Mouse (Mus musculus) CH12.LX (cell line): ENCODE measurements around the gene Stx16. TPM values are rescaled to one million over a fixed set of nuclear protein-coding genes. Genes with fewer than 3 reads are reported as not detected.

Source experiments
- DNase-seq: peaks from one replicate; pipeline ENCODE4 v3.0.0-alpha.2; 2013; ENCODE audit errors: extremely low read depth
- H3K27ac ChIP-seq: 2 replicates; pipeline ENCODE4 v1.5.1; 2012; ENCODE audit warnings: low read depth, mild to moderate bottlenecking, control low read depth, moderate library complexity; ENCODE audit not compliant: insufficient read depth
- H3K27me3 ChIP-seq: replicated peaks from 2 replicates; pipeline ENCODE3; 2012; ENCODE audit warnings: inconsistent platforms
- H3K36me3 ChIP-seq, 2 experiments: replicated peaks in 1 of 2; 2 replicates each; pipeline versions ENCODE3 to v1.6.1; 2012; ENCODE audit warnings: inconsistent platforms in 1 of 2, low read length in 1 of 2, mild to moderate bottlenecking in 1 of 2, mixed read lengths in 1 of 2, moderate library complexity in 1 of 2; ENCODE audit not compliant: control insufficient read depth in 1 of 2, insufficient read depth in 1 of 2
- H3K4me1 ChIP-seq, 2 experiments: 2 replicates each; pipeline ENCODE4 v1.6.1; 2012; ENCODE audit warnings: inconsistent platforms in 1 of 2, moderate library complexity in 1 of 2; ENCODE audit not compliant: insufficient read depth in 2 of 2, control insufficient read depth in 1 of 2
- H3K4me2 ChIP-seq: 2 replicates; pipeline ENCODE4 v1.6.1; 2012; ENCODE audit warnings: low read depth, mild to moderate bottlenecking, control low read depth; ENCODE audit not compliant: poor library complexity, insufficient read depth, severe bottlenecking
- H3K4me3 ChIP-seq, 3 experiments: fragments of 150-350 bp in 1 of 3; sonication (generic) in 1 of 3; replicated peaks in 1 of 3; 2 replicates each; pipeline versions ENCODE3 to v1.5.1; 2011 to 2012; ENCODE audit warnings: low read depth in 2 of 3, low read length in 2 of 3, mild to moderate bottlenecking in 2 of 3, moderate library complexity in 2 of 3, control low read depth in 1 of 3, improper control_type of control experiment in 1 of 3, inconsistent platforms in 1 of 3, mixed read lengths in 1 of 3; ENCODE audit not compliant: poor library complexity in 1 of 3
- H3K79me2 ChIP-seq: replicated peaks from 2 replicates; pipeline ENCODE4 v1.6.1; 2012; ENCODE audit warnings: mild to moderate bottlenecking, moderate library complexity; ENCODE audit not compliant: control insufficient read depth, poor library complexity, insufficient read depth, severe bottlenecking; ENCODE audit errors: extremely low read depth
- H3K9ac ChIP-seq: 2 replicates; pipeline ENCODE4 v1.6.1; 2012; ENCODE audit warnings: low read depth, mild to moderate bottlenecking, control low read depth, moderate library complexity; ENCODE audit not compliant: insufficient read depth
- H3K9me3 ChIP-seq: replicated peaks from 2 replicates; pipeline ENCODE3; 2012; ENCODE audit warnings: low read length, inconsistent platforms, mixed read lengths
- BHLHE40 ChIP-seq: IDR thresholded peaks from 2 replicates; pipeline ENCODE4 v1.6.1; 2011; ENCODE audit warnings: mild to moderate bottlenecking, low read depth, low read length, improper control_type of control experiment
- ELF1 ChIP-seq: IDR thresholded peaks from 2 replicates; pipeline ENCODE4 v1.6.1; 2014; ENCODE audit warnings: low read depth, mild to moderate bottlenecking, inconsistent platforms, low read length, improper control_type of control experiment
- IRF4 ChIP-seq: IDR thresholded peaks from 2 replicates; pipeline ENCODE4 v1.6.1; 2014; ENCODE audit warnings: low read depth, mild to moderate bottlenecking, inconsistent platforms, low read length, improper control_type of control experiment
- JUND ChIP-seq: conservative IDR thresholded peaks from 2 replicates; pipeline ENCODE4 v1.6.1; 2011; ENCODE audit warnings: low read depth, low read length, improper control_type of control experiment
- MAFK ChIP-seq: IDR thresholded peaks from 2 replicates; pipeline ENCODE4 v1.6.1; 2011; ENCODE audit warnings: low read length, improper control_type of control experiment; ENCODE audit not compliant: insufficient replicate concordance
- MEF2A ChIP-seq: IDR thresholded peaks from 2 replicates; pipeline ENCODE4 v1.6.1; 2014; ENCODE audit warnings: low read depth, mild to moderate bottlenecking, inconsistent platforms, low read length, improper control_type of control experiment, borderline replicate concordance
- MXI1 ChIP-seq: IDR thresholded peaks from 2 replicates; pipeline ENCODE4 v1.6.1; 2011; ENCODE audit warnings: mild to moderate bottlenecking, low read depth, low read length, improper control_type of control experiment
- MYC ChIP-seq: IDR thresholded peaks from 2 replicates; pipeline ENCODE4 v1.6.1; 2011; ENCODE audit warnings: low read depth, mild to moderate bottlenecking, improper control_type of control experiment, low read length
- NELFE ChIP-seq: IDR thresholded peaks from 2 replicates; pipeline ENCODE4 v1.6.1; 2011; ENCODE audit warnings: low read depth, low read length, improper control_type of control experiment
- POLR2A ChIP-seq: IDR thresholded peaks from 2 replicates; pipeline ENCODE4 v1.6.1; 2011; ENCODE audit warnings: low read depth, mild to moderate bottlenecking, improper control_type of control experiment, low read length
- SIN3A ChIP-seq: IDR thresholded peaks from 2 replicates; pipeline ENCODE4 v1.6.1; 2012; ENCODE audit warnings: low read length, improper control_type of control experiment, inconsistent platforms
- TCF12 ChIP-seq: IDR thresholded peaks from 2 replicates; pipeline ENCODE4 v1.6.1; 2014; ENCODE audit warnings: low read depth, mild to moderate bottlenecking, inconsistent platforms, low read length, improper control_type of control experiment
- UBTF ChIP-seq: IDR thresholded peaks from 2 replicates; pipeline ENCODE4 v1.6.1; 2012; ENCODE audit warnings: low read depth, mild to moderate bottlenecking, inconsistent platforms, low read length, improper control_type of control experiment, moderate library complexity
- USF1 ChIP-seq: IDR thresholded peaks from 2 replicates; pipeline ENCODE4 v1.6.1; 2014; ENCODE audit warnings: low read depth, mild to moderate bottlenecking, inconsistent platforms, low read length, improper control_type of control experiment
- USF2 ChIP-seq: conservative IDR thresholded peaks from 2 replicates; pipeline ENCODE4 v1.6.1; 2011; ENCODE audit warnings: low read depth, low read length, improper control_type of control experiment
- ZC3H11A ChIP-seq: IDR thresholded peaks from 2 replicates; pipeline ENCODE4 v1.6.1; 2012; ENCODE audit warnings: low read depth, mild to moderate bottlenecking, inconsistent platforms, low read length, improper control_type of control experiment
- ZMIZ1 ChIP-seq: IDR thresholded peaks from 2 replicates; pipeline ENCODE4 v1.6.1; 2012; ENCODE audit warnings: low read depth, mild to moderate bottlenecking, inconsistent platforms, low read length, improper control_type of control experiment
- ZNF384 ChIP-seq: IDR thresholded peaks from 2 replicates; pipeline ENCODE4 v1.6.1; 2012; ENCODE audit warnings: low read depth, low read length, improper control_type of control experiment, inconsistent platforms
- dilution Hi-C: fragments of 300-500 bp; cut with MboI; formaldehyde crosslinking; loops from 2 replicates; pipeline ENCODE4 v1.14.3; 2020; ENCODE audit warnings: low sequenced_read_pairs; ENCODE audit not compliant: extremely low pct_unique_long_range_greater_than_20kb, extremely low pct_ligation_motif_present
- in situ Hi-C: fragments of 300-500 bp; cut with MboI; formaldehyde crosslinking; loops from 3 replicates; pipeline ENCODE4 v1.14.3; 2019; ENCODE audit warnings: low sequenced_read_pairs, low pct_ligation_motif_present, low pct_unique_long_range_greater_than_20kb, mixed read lengths
- polyA plus RNA-seq: library from polyadenylated mRNA; unstranded; fragments of >175 nt; gene quantifications from 2 replicates; pipeline ENCODE4 v1.2.1, GENCODE M21; 2012; ENCODE audit warnings: low read depth; ENCODE audit not compliant: insufficient read length
- total RNA-seq, 2 experiments: library from RNA; depleted of rRNA; stranded (reverse); fragments of 300-350 nt in 1 of 2; fragments of >200 nt in 1 of 2; gene quantifications; 2 replicates each; pipeline ENCODE4 v1.2.3; 2012 to 2014

Gene Stx16
- total and polyA plus RNA-seq, 3 experiments, result 18.8 to 33.2 (median 22.5) TPM

GRCm38 (mm10) chr2:174069532-174070049 is 6.5 kb upstream of the Stx16 start:
- peaks cover 72% of the 10 kb centered on the region for H3K27me3 ChIP-seq
- DNase-seq, result no peak
- no peak overlapping the region for H3K4me2 ChIP-seq
- H3K27ac ChIP-seq, result no peak overlapping the region
- TF ChIP-seq POLR2A, result no peak
- TF ChIP-seq UBTF, result no peak
- TF ChIP-seq IRF4, result no peak
- no peak for TF ChIP-seq SIN3A
- no peak for TF ChIP-seq NELFE
- TF ChIP-seq ZC3H11A, result no peak
- no peak for TF ChIP-seq TCF12
- TF ChIP-seq USF1, result no peak
- TF ChIP-seq ZMIZ1, result no peak
- TF ChIP-seq ZNF384, result no peak
- TF ChIP-seq JUND, result no peak
- no peak for TF ChIP-seq USF2
- TF ChIP-seq MEF2A, result no peak
- no peak overlapping the region for H3K9ac ChIP-seq
- H3K9me3 ChIP-seq, result no peaks in the 10 kb centered on the region
- in situ Hi-C loops, result no loop called here
- no peaks in the 10 kb centered on the region for H3K79me2 ChIP-seq
- no peaks in the 10 kb centered on the region for H3K36me3 ChIP-seq
- peaks cover 2 to 6% of the 10 kb centered on the region in 2 experiments; a peak in 3 of 4 replicates for H3K4me1 ChIP-seq
- dilution Hi-C loops, result no loop called here
- no peak overlapping the region for H3K4me3 ChIP-seq

DNA sequence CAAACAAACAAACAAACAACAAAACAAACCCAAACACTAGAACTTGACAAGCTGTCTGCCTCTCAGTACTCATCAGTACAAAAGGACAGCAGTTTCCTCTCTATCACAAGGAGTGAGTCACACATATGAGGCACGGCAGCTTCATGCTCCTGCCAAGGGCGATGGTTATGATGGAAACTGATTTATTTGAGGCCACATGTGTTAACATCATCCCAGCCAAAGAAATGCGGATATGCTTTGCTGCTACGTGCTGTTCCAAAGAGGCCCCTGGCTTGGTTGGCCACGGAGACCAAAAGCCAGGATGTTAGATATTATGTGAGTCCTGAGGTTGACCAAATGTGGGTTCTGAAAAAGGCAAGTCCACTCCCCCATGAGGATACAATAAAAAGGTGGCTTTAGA is 4.7 kb upstream of the Stx16 start:
- Histone ChIP-seq H3K4me2 (no peak overlapping the region), H3K4me1 (peaks cover 4 to 10% of the 10 kb centered on the region in 2 experiments; a peak in 3 of 4 replicates), H3K36me3 (no peaks in the 10 kb centered on the region), H3K27me3 (peaks cover 72% of the 10 kb centered on the region), H3K79me2 (no peaks in the 10 kb centered on the region), H3K9me3 (no peaks in the 10 kb centered on the region), H3K27ac (no peak overlapping the region), H3K9ac (no peak overlapping the region), H3K4me3 (no peak overlapping the region)
- in situ Hi-C loops, result no loop called here
- no peak for DNase-seq
- no peak for TF ChIP-seq ELF1
- TF ChIP-seq MEF2A, result no peak
- TF ChIP-seq MXI1, result no peak
- TF ChIP-seq USF2, result no peak
- TF ChIP-seq MAFK, result no peak
- no peak for TF ChIP-seq MYC
- TF ChIP-seq BHLHE40, result no peak
- dilution Hi-C loops, result no loop called here
